Mouse (Mus musculus) thymus, adult 2 months (tissue): Measurements from ENCODE around the gene Usp5.

ENCODE experiments used
- CTCF ChIP-seq: fragments of 200-500 bp; IDR thresholded peaks from 2 replicates; pipeline ENCODE4 v1.5.1; 2012; ENCODE audit warnings: mild to moderate bottlenecking, control low read depth, low read length, moderate library complexity, borderline replicate concordance; ENCODE audit not compliant: control insufficient read depth, poor library complexity, insufficient read depth; ENCODE audit errors: extremely low read depth
- POLR2A ChIP-seq: fragments of 200-500 bp; IDR thresholded peaks from 2 replicates; pipeline ENCODE4 v1.6.1; 2012; ENCODE audit warnings: mild to moderate bottlenecking, low read length, control low read depth, moderate library complexity; ENCODE audit not compliant: control insufficient read depth, poor library complexity, insufficient read depth; ENCODE audit errors: extremely low read depth

- no peak for TF ChIP-seq CTCF
- no peak for TF ChIP-seq POLR2A
Observed at GRCm38 (mm10) chr6:124779222-124779983, 49.9 kb downstream of the Usp5 start, which contains the start of gene Lrrc23.
